In genomic region chr19:6372433-6372832, GRCm38 (mm10) we compare ENCODE assay signal across 18 mouse cellular contexts.
"Had no signal": no experiment of that assay in that cellular context is flagged by ENCODE, and none has a peak within 500 bp of the region (broad histone marks: within the 10 kb centered on the region; RNA-seq: fewer than 3 reads in every experiment).

No protein-coding gene starts in this region.

- H3K9ac ChIP-seq: kidney, embryonic 15.5 days; limb, embryonic 12.5 days; limb, embryonic 15.5 days; liver, embryonic 14.5 days; liver, postnatal 0 days; lung, embryonic 15.5 days; midbrain, embryonic 13.5 days had no signal

- DNase-seq: kidney, postnatal 10 days; kidney, postnatal 36 days; layer of hippocampus, postnatal 36 days; left cerebral cortex, postnatal 4 days; liver, postnatal 0 days; lung, postnatal 36 days; thymus, adult 18-20 months; thymus, postnatal 36 days had no signal

- H3K4me3 ChIP-seq: kidney, embryonic 15.5 days; limb, embryonic 12.5 days; limb, embryonic 15.5 days; lung, embryonic 15.5 days; megakaryocyte, embryonic 14.5 days; midbrain, embryonic 10.5 days; midbrain, embryonic 13.5 days had no signal

- H3K27ac ChIP-seq: kidney, embryonic 15.5 days; limb, embryonic 12.5 days; limb, embryonic 15.5 days; liver, embryonic 14.5 days; lung, embryonic 15.5 days; midbrain, embryonic 10.5 days; midbrain, embryonic 13.5 days had no signal

- H3K9me3 ChIP-seq: kidney, embryonic 15.5 days; limb, embryonic 12.5 days; limb, embryonic 15.5 days; lung, embryonic 15.5 days; megakaryocyte, embryonic 14.5 days; midbrain, embryonic 10.5 days; midbrain, embryonic 13.5 days had no signal

- H3K27me3 ChIP-seq: kidney, embryonic 15.5 days; limb, embryonic 12.5 days; limb, embryonic 15.5 days; lung, embryonic 15.5 days; megakaryocyte, embryonic 14.5 days; midbrain, embryonic 13.5 days had no signal

- H3K4me2 ChIP-seq: kidney, embryonic 15.5 days; limb, embryonic 12.5 days; limb, embryonic 15.5 days; liver, embryonic 11.5 days; lung, embryonic 15.5 days; midbrain, embryonic 13.5 days had no signal

- H3K4me1 ChIP-seq: limb, embryonic 15.5 days had no signal

- ATAC-seq: liver, postnatal 0 days; midbrain, embryonic 13.5 days; midbrain, embryonic 16.5 days had no signal
